Mouse (Mus musculus): ENCODE results near the gene Dgki. TPM values are rescaled to one million over a fixed set of nuclear protein-coding genes. Genes with fewer than 3 reads are reported as not detected.

Dgki gene
- total RNA-seq, 2 experiments from 2014 or later: 60.3 to 63.2 TPM

DNA sequence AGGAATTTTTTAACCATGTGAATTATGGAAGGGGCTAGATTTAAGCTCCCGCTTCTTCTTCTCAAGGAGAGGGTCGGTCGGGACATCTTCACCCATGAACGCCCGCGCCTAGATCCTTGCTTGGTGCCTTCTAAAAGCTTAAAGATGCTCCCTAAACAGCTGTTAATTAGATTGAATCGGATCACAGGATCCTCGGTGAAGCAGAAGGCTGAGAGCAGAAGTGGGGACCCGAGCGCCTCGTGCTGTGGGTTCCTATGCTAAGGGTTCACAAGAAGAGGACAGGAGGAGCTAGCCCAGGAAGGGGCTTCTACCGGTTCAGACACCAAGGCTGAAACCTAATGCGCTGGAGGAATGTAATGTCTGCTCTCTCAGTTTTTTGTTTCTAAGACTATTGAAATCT is 508 bp upstream of the Dgki start:
- intact Hi-C loops (cut with DNase I): no loop called here
- no peak for DNase-seq (ENCODE audit: extremely low spot score in 1 of 2, low spot score in 2 of 2)

DNA sequence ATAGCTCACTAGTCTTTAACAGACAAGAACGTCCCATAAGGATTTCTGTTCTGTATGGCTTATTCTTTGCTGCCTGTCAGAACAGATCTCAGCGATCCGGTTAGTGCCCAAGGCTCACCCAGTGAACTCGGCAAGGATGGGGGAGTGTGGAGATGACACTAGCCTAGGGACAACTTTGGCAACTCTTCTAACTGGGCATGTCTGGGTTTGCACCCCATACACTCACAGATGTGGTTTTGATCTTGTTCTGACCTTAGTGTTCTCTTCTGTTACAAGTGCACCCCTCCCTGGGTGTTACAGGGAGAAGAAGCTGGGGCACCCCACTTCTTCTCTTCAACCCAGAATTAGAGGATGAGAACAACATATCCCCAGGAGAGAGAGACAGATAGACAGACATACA is 1.0 kb downstream of the Dgki start:
- intact Hi-C loops (cut with DNase I): loop anchor here (5.0 kb wide), 2 partner anchors 57 to 202 kb away; no protein-coding TSS in a partner anchor
- no peak for DNase-seq (ENCODE audit: extremely low spot score in 1 of 2, low spot score in 2 of 2)

DNA sequence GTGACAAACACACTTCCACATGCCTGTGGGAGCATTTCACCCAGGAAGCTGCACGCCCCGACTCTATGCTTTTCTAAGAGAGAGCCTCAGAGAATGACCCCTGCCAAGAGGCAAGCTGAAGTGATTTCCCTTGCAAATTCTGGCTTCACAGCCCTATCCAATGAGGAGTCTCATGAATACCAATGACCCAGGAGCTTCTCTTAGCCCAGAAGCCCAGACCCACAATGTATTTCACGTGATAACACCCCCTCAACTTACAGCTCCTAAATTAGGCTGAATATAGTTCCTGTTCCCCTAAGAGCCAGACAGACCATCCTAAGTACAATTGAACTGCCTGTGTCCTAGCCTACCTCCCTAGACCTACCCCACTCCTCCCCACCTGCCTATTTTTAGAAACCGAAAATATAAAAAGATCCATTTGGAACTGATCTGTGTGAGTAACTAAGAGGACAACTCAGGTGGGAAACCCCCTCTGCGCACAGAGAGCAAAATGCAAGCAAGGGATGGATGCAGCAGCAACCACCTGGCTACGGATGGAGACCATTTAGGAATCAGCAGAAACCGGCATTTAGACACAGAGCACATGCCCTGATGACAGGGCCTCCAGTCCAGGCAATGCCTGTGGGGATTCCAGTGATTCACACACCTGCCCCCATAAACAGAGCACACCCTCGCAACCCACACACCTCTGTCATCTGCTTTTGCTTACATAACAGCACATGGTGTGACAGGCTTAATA is 2.1 kb downstream of the Dgki start:
- peak in 1 of 2 experiments; percentile 36 for DNase-seq (ENCODE audit: extremely low spot score in 1 of 2, low spot score in 2 of 2)
- intact Hi-C loops (cut with DNase I): loop anchor here (5.0 kb wide), 2 partner anchors 56 to 201 kb away; no protein-coding TSS in a partner anchor

DNA sequence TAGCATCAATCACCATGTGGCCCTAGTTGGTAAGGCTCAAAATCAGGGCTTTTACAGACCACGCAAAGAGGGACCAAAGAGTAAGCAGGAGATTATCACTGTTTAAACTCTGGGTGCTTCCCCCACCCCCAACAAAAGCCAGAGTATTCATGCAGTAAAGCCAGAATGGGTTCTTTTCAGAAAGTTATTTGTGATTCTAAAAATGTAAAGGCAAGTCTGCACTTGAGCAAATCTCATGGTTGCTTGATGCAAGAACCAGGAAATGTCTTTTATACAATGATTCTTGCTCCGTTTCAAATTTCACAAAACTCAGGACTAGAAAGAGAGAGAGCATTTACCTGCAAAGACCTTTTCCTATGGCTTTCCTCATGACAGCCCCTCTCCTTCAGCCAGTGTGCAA is 7.9 kb downstream of the Dgki start:
- DNase-seq (ENCODE audit: extremely low spot score in 1 of 2, low spot score in 2 of 2): no peak
- intact Hi-C loops (cut with DNase I): no loop called here

DNA sequence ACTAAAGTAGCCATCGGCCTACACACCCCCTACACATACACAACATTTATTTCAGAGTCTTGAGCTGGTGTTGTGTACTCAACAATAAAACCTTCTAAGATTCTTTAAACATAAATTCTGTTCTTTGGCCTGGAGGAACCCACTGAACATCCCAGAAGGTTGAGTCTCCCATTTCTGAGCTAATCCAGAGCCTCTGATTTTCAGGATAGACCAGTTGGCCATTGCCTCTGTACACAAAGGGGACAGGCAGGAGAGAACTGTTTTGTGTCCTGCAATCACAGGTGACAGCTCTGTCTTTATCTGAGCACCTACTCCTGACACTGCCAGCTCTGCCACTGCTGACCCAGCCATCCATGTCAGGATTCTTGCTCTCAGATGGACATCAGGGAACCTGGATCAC is 8.8 kb downstream of the Dgki start:
- DNase-seq (ENCODE audit: extremely low spot score in 1 of 2, low spot score in 2 of 2): no peak
- intact Hi-C loops (cut with DNase I): no loop called here

DNA sequence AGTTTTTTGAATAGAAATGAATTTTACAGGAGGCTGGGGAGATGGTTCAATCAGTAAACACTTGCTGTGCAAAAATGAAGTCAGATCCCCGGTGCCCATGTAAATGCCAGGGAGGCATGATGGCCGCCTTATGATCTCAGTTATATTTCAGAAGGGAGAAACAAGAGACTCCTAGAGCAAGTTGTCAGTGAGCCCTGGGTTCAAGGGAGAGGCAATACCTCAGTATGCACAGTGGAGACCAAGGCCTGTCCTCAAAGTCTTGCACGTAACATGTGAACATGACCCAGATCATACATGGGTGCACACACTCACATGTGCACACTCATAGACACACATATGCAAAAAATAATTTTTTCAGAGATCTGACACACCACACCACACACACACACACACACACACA is 9.3 kb downstream of the Dgki start:
- no peak for DNase-seq (ENCODE audit: extremely low spot score in 1 of 2, low spot score in 2 of 2)
- intact Hi-C loops (cut with DNase I): no loop called here

DNA sequence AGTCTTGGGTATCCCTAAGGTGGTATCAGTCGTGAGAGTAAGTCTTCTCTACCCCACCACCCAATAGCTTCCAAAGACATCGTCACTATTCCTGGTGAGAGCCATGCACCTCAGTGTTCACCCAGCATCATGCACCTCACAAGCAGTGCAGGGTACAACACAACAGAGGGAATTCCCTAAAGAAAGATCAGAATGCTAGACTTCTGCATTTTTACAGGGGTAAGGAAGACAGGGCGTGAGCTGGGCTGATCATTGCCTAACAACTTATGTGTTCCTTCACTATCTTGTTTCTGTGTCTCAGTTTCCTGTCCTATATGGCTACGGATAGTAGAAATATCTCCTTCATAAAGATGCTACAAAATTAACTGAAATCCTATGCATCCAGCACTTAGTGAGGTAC is 13.8 kb downstream of the Dgki start:
- no peak for DNase-seq (ENCODE audit: extremely low spot score in 1 of 2, low spot score in 2 of 2)
- intact Hi-C loops (cut with DNase I): no loop called here

DNA sequence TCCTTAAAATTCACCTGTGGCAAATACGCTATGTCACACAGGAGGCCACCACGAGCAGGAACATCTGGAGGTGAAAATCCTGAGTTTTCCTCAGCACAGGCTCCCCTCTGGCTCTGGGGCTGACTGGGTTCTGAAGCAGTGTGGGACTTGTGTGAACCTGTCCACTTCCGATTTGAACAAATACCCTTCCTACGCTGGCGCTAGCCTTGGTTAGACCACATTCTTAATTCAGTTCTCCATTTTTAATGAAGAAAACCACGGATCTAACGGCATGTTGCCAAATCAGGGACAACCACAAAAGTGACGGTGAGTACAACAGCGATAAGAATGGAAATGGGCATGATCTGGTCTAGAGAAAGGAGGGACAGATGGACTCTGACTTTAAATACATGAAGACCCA is 15.1 kb downstream of the Dgki start:
- DNase-seq (ENCODE audit: extremely low spot score in 1 of 2, low spot score in 2 of 2): no peak
- intact Hi-C loops (cut with DNase I): no loop called here

DNA sequence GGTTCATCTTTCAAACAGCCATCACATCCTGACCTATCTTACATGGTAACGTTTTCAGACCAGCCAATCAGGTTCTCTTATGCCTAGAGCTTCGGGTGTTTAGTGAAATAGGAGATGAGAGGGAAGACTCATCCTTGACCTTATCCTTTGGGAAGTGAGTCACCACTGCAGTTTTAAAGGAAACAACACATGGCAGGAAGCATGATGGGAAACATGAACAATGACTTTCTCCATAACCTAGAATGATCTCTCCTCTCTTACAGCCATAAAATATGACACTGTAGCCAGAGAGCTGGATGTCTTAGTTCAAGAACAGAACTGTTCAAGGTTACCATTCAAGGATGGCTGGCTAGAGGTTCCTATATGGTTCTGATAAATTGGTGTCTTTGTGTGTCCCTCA is 16.6 kb downstream of the Dgki start:
- no peak for DNase-seq (ENCODE audit: extremely low spot score in 1 of 2, low spot score in 2 of 2)
- intact Hi-C loops (cut with DNase I): no loop called here

DNA sequence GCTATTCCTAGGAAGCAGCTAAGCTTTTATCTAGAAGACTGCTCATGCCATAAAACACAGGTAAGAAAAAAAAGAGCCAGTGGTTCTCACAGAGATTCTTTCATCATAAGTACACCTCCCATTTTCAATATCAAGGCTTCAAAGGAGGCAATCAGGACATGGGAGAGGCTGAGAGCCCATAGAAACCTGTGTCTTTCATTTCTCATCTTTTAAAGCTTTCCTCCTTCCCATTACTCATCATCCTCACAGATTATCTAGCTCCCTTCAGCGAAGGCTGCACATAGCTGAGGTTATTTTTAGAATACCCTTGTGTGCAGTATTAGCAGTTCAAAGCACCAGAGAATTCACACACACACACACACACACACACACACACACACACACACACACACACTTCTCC is 17.3 kb downstream of the Dgki start:
- DNase-seq (ENCODE audit: extremely low spot score in 1 of 2, low spot score in 2 of 2): no peak
- intact Hi-C loops (cut with DNase I): no loop called here

DNA sequence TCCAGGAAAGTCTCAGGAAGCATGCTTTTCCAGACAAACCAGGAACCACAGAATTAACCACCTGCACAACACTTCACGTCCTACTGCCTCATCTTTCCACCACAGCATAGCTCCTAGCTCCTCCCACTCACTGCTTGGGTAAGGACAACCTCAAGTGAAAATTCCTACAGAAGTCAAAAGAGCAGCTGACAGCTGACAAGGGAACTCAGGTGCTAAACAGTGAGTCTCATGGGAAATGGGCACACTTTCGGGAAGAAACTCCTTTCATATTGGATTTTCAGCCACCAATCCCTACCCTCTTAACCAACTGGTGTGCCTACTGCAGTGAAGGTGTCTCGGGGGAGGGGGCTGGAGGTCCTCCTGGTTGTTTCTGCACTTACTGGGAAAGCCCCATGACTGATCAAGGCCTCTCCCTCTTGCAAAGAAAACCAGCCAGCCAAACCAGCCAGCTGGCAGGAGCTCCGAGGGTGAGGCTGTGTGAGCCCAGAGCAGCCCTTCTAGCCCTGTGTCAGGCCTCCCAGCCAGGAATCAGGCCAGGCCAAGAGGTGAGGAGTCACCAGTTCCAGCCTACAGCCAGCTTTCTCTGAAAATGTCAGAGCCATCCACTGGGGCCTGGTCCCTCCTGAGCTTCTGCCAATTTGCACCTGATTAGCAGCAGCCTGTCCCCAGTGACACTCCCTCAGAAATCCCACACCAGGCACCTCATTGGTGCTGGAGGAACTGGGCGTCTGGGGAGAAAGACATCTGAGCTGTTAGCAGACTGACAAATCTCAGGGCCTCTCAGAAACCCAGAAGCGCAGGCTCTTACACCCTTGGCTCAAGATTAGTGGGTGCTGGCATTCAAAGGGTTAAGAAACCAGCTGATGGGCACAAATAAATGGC is 22.9 kb downstream of the Dgki start:
- intact Hi-C loops (cut with DNase I): no loop called here
- peak in 1 of 2 experiments; percentile 29 for DNase-seq (ENCODE audit: extremely low spot score in 1 of 2, low spot score in 2 of 2)

DNA sequence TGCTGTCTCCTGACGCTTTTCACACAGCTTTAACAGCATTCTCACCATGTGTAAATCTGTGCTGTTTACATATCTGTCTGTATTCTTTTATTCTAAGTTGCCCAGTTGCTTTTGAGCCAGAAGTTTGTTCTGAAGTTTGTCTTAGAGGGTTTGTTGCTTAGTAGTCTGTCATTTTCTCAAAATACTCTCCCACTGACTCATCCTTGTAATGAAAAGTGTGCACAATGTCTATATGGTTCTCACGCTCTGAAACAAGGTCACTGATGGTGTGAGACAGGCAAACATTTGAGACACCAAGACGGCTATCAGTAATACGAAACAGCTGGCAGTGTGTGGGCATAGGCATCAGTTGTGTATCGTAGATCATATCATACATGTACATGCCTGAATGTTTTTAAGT is 23.8 kb downstream of the Dgki start:
- intact Hi-C loops (cut with DNase I): no loop called here

DNA sequence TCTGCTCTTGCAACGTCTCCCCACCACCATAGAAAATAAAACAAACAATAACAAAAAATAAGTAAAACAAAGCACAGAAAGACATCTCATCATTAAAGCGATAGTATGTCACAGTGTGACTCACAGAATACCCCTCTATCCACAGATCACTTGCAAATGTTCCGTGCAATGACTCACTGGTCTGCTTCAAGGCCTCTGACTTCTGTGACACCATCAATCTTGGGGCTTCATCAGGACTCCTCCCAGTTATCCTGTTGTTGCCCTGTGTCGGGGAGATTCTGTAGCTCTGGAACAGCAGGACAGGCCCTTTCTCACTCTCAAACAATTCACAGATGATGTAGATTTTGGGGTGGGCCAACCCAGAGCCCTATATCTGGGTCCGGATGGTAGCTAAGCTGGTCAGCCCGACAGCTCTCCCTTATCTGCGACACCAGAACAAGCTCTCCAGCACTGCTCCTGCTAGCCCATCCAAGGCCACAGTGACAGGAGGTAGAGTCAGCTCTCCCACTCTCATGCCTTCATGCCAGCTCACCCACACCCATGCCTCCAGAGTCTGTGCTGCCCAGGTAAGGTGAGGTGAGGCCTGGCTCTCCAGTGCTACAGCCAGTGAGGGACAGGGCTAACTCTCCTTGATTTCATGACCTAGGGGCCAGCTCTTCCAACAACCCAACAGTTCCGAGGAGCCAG is 28.9 kb downstream of the Dgki start:
- no peak for DNase-seq (ENCODE audit: extremely low spot score in 1 of 2, low spot score in 2 of 2)
- intact Hi-C loops (cut with DNase I): no loop called here

More for the DNA sequence above, 23.8 kb downstream of the Dgki start:
- no peak for DNase-seq (ENCODE audit: extremely low spot score in 1 of 2, low spot score in 2 of 2)

DNA sequence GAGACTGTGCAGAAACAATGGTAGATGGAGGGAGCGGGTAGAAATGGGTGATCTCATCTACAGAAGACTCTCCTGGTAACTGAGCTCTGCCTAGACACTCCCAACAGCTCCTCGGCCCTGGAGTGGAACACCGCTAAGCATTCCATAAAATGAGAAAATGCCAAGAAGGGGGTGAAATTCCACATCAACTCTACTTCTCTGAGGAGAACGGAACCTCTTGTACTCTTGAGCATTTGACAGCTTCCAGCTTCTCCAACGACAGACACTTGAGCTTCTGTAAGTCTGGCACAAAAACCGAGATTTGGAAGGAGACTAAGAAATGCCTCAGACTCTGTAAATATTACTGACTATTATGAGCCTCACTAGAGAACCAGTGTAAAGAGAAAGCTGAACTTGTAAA is 31.4 kb downstream of the Dgki start:
- intact Hi-C loops (cut with DNase I): no loop called here
- no peak for DNase-seq (ENCODE audit: extremely low spot score in 1 of 2, low spot score in 2 of 2)

DNA sequence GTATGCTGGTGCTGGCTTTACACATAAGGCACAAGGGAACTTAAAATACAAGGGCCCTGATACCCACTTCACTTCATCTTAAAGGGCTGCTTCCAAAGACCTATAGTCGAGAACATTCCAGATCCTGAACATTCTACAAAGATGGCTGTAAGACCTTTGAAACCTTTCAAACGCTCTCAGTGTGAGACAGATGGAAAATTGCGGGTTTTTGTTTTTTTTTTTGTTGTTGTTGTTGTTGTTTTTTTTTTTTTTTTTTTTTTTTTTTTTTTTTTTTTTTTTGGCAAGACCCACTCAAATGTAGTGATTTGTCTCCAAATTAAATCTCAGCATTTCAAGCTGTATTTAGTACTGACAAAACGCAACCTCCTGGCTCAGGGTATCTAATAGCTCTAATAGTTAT is 32.0 kb downstream of the Dgki start:
- intact Hi-C loops (cut with DNase I): no loop called here
- DNase-seq (ENCODE audit: extremely low spot score in 1 of 2, low spot score in 2 of 2): no peak

DNA sequence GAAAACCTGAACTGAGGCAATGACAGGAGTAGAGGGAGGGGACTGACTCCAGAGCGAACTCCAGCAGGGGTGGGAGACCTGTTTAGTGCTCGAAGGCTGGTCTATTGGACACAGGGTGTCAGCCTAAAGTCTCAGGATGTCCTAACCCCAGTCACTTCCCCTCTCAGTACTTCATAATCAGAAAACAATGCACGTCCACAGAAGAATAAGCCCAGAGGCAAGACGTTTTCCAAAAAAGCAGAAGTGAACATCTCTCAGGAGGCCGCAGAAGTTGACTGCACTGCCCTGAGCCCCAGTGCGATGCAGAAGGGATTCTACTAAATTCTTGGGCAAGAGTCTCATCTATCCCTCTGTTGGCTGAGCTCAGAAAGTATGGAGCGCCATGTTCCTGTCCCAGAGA is 37.5 kb downstream of the Dgki start:
- DNase-seq (ENCODE audit: extremely low spot score in 1 of 2, low spot score in 2 of 2): no peak
- intact Hi-C loops (cut with DNase I): no loop called here

DNA sequence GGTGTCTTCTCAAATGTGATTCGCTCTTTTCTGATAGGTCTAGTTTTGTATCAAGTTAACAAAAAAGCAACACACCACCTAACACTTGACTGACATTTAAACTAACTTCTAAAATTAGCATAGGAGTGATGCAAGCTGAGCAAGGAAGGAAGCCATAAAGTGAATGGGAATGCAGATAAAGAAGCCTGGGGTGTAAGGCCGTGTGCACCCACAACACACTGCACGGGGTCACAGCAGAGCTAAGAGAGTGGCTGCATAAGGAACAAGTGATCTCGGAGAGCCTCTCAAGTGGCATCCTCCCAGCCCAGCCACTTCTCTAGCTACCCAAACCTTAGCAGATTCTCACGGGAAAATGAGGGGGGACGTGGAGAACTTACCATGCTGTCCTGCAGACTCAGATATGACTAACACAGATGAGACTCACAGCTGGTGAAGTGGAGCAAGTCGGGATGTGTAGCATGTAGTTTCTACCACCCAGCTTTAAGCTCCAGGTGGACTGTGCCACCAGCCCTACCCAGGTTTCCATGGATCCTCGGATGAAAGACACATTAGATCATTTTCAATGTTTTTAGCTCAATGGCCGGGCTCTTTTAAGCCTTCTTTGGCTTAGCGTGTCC is 38.6 kb downstream of the Dgki start:
- intact Hi-C loops (cut with DNase I): no loop called here
- no peak for DNase-seq (ENCODE audit: extremely low spot score in 1 of 2, low spot score in 2 of 2)

DNA sequence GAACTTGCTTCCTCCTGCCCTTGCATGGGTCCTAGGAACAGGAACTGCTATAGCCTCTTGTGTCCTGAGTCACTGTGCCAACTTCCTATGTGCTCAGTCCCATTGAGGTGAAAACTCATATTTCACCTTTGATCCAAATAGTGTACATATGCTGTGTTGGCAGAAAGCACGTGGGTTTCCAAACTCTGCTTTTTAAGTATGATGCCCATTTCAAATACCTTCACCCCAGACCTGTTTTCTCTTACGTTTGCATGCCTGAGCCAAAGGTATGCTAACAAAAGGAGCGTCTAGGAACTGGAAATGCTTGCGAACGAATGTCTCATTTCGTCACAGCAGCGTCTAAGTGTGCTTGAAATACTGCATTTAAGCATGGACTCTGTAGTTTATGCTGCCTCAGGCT is 41.3 kb downstream of the Dgki start:
- DNase-seq (ENCODE audit: extremely low spot score in 1 of 2, low spot score in 2 of 2): no peak
- intact Hi-C loops (cut with DNase I): no loop called here

DNA sequence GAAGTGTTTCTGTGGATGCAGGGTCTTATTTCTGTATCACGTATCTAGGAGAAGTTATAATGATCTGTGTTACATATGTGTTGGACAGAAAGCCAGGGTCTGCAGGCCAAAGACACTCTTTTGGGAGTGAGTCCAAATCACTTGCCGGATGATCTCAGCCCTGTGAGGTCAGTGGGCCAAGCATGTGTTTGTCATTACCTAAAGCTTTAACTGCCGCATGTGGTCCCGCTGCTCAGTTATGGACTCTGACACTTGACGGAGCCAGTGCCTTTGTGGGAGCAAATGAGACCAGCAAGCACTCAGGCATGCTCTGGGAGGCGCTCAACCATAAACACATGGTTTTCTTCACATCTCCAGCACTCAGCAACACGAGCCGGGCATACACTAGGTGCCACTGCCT is 45.8 kb downstream of the Dgki start:
- DNase-seq (ENCODE audit: extremely low spot score in 1 of 2, low spot score in 2 of 2): no peak
- intact Hi-C loops (cut with DNase I): no loop called here
